Mouse (Mus musculus): ENCODE measurements around the gene Eppin. TPM values are rescaled to one million over a fixed set of nuclear protein-coding genes. Genes with fewer than 3 reads are reported as not detected.
"Not testable (repeated sequence)": the region's sequence is repeated elsewhere in the genome, so short reads cannot be mapped to it uniquely, and the experiment has no call there.

The Eppin gene
- total RNA-seq (2021) = not detected
- long read RNA-seq, experiment 1 = 0 reads
- long read RNA-seq, experiment 2 = 0 reads

DNA sequence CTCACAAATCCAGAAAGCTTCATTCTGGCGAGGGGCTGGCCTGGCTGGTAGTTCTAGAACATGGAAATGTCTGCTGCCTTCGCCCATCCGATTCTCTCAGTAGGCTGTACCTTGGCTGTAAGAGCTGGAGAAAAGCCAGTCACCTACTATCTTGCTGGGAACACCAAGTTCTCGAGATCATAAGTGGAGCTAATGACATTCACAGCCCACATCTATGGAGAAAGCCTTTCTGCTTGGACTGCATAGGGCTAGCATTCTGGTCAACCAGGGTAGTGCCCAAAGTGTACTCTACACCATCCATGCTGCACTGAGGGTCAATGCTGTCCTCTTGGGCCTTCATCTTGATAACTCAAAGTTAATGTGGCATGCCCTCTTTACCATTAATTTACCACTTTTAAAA is at the start of gene Eppin:
Gene Eppin, minus strand, starts transcription at position 101 of the 400 bp plus-strand sequence.
- DNase-seq = no peak
- intact Hi-C loops (cut with DNase I) = no loop called here

DNA sequence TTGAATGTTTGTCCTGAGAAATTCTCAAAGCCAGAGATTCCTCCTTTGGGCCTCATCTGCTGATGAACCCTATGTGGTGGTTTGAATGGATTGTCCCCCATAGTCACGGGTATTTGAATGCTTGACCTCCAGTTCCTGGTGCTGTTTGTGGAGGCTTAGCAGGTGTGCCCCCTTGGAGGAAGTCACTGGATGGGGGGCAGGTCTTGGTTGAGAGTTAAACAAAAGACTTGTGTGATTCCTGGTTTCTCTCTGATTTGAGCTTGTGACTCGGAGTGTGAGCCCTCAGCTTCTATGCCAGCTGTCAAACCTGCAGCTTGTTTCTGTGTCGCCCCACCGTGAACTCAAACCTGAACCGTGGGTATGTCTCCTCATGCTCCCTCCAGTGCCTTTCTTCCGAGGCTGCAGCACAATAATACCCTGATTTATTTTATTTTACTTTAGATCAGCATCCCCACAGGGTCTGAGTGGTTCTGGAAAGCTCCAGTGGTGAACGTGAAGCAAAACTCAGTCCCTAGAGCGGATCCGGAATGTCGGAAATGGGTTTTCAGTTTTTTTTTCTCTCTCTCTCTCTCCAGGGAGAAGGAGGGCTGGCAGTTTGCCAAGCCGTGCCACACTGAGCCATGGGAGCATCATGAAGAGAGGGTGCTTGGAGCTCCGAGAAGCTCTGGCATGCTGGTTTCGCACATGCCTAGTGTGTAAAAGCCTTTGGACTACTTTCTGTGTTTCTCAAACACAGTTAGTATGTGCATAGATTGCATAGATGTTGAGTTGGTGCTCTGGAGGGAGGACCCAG is 48.7 kb upstream of the Eppin start:
- DNase-seq = no peak
- intact Hi-C loops (cut with DNase I) = no loop called here

DNA sequence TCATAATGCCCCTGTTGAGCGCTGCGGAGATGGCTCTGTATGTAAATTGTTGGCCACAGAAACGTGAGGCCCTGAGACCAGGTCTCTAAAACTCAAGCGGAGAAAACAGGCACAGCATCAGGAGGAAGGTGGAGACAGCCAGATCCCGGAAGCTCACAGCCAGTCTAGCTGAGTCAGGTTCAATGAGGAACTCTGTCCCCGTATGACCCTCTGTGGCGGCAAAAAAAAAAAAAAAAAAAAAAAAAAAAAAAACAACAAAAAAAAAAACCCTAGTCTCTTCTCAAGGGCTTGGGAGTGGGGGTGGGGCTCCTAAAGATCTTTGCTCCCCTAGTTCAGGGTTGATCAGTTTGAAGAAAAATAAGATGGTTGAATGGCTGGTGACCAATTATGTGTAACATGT is 47.7 kb upstream of the Eppin start:
- intact Hi-C loops (cut with DNase I) = no loop called here

DNA sequence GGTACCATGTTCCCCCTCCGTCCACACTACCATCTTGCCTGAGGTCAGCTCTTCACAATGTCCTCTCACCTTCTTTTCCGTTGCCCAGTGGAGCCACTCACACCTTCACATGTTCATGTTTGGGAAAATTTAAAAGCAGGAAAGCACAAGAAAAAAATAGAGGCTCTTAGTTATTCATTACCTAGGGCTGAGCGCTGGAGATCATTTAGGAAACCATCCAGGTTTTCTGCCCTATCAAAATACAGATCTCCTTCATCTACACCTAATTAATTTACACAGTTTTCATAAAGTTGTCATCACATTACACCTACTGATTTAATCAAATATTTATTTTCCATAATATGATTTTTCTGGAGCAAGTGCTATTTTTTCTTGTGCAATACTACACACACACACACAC is 45.3 kb upstream of the Eppin start, which contains the start of gene Wfdc16:
Gene Wfdc16, minus strand, starts transcription at position 101 of the 400 bp plus-strand sequence.
- intact Hi-C loops (cut with DNase I) = no loop called here
- DNase-seq = no peak

More for the DNA sequence above, 47.7 kb upstream of the Eppin start:
- no peak for DNase-seq

DNA sequence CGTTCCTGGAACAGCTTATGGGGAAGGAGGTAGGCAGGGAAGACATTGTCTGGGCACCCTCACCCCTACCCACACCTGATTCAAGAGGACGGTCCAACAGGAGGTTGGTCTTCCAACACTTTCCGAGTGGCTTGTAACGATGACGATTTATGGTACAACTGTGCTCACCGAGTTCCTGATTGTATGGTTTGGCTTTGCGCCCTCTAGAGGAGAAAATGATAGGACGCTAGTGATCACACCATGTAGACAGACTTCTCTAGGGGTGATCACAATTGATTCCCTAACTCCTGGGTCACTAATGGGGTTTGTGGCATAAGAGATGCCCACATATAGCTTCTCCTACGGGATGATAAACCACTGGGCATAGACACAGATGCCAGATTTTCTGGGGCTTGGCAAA is 41.9 kb upstream of the Eppin start:
- no peak for DNase-seq
- intact Hi-C loops (cut with DNase I) = no loop called here

DNA sequence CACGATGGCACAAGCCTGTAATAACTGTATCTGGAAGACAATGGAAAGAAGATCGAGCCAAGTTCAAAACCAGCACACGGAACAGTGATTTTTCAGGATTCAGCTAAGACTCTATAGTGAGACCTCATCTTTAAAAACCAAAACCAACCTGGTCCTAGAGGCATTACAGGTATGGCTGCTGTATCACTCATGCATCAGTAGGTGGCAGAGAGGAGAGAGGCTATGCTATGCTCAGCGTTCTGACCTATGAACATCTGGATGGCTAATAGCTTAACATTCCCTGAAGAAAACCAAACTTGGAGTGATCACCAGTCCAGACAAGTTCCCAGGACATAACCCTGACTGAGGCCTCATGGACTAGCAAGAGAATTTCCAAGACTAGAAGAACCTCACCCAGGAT is 28.4 kb upstream of the Eppin start:
- DNase-seq = no peak
- intact Hi-C loops (cut with DNase I) = no loop called here

DNA sequence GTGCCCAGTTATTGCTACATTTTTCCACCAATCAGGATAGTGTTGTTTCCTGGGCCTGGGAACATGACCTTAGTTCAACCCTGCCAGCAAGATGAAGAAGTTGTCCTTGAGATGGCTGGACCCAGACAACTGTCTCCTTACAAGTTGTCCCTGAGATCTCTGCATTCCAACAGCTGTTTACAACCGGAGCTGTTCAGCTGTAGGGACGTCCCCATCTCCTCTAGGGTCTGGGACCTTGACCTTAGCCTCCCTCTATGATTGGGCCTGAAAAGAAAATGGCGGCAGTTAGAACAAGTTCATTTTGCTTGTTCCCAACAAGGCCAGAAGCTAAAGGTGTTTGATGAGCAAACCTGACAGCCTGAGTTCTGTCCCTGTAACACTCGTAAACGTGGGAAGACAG is 25.7 kb upstream of the Eppin start:
- DNase-seq = no peak
- intact Hi-C loops (cut with DNase I) = no loop called here

DNA sequence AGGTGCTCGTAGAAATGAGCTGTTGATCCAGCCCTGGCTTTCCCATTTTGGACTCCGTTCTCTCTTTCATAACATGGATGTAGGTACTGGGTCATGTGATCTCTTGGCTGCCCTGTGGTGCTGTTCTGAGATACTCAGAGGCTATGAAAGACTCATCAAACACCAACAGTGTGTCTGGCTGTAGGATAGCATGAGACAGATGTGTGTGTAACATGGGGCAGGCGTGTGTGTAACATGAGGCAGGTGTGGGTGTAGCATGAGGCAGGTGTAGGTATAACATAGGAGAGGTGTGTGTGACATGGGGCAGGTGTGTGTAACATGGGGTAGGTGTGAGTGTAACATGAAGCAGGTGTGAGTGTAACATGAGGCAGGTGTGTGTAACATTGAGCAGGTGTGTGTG is 22.0 kb upstream of the Eppin start:
- DNase-seq = no peak
- intact Hi-C loops (cut with DNase I) = no loop called here

DNA sequence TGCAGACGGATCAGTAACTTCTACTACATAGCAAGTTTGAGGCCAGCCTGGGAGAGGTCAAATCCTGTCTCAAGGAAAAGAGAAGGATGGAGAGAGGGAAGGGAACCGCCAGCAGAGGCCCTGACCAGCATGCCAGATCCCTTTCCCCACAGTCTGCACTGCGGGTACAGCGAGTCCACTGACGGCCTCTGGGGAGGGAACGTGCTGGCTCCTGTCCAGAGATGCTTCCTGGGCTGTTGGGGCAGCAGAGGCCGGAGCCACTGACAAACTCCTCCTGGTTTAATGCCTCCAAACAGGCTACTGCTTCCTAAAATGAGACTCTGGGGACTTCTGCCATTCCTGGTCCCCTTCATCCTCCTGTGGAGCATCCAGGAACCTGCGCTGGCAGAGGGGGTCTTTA is 20.1 kb upstream of the Eppin start, which contains the start of the genes Wfdc6b and Wfdc8:
Gene Wfdc6b, plus strand, starts transcription at position 52 of the 400 bp plus-strand sequence.
Gene Wfdc8, minus strand, starts transcription at position 156 of the 400 bp plus-strand sequence.
- peak; percentile 38 to 47 for DNase-seq
- intact Hi-C loops (cut with DNase I) = not testable (repeated sequence)

DNA sequence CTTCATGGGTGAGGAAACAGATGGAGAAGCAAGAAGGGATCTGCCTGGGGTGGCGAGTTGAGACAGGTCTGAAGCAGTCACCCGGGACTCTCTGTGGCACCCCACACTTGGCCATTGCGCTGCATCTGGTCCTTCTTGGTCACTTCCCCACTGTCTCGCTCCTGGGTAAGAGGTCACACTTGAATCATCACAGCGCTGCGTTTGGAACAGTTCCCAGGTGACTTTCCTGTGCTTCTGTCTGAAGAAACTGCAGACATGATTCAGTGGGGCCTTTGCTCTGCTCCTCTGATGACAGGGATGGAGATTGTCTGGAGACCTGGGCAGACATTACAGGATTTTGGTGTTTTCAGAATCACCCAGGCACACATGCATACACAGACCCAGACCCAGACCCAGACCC is 15.4 kb upstream of the Eppin start:
- DNase-seq = no peak
- intact Hi-C loops (cut with DNase I) = no loop called here

DNA sequence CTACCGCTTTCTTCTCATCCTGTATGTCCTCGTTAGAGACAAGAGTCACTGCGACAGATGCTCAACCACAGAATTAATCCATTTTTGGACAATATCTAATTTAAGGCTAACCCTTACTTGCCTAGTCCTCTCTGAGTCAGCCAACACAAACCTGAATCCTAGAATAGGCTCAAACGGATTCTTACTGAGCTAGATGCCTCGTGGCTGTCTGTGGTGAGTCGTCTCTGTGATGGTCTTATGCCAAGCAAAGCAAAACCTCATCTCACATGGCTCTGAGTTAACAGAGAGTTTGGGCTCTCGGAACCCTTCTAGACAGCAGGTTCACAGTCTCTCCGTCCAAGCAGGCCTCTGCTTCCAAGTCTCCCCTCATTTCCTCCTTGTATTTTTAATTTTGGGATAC is 11.0 kb upstream of the Eppin start:
- intact Hi-C loops (cut with DNase I) = no loop called here
- DNase-seq = no peak

DNA sequence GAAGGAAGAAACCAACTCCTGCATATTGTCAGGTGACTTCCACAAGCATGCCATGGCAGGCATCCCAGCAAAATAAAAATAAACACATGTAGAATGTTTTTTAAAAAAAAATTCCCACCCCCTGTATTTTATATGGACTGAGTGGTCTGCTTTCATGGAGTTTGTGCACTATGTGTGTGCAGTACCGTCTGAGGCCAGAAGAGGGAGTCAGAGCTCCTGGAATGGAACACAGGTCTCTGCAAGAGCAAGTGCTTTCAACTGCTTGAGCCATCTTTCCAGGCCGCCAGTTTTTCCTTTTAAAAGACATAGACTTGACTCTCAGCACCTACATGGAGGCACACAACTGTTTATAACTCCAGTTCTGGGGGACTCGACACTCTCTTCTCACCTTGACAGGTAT is 10.1 kb upstream of the Eppin start:
- DNase-seq = no peak
- intact Hi-C loops (cut with DNase I) = no loop called here

DNA sequence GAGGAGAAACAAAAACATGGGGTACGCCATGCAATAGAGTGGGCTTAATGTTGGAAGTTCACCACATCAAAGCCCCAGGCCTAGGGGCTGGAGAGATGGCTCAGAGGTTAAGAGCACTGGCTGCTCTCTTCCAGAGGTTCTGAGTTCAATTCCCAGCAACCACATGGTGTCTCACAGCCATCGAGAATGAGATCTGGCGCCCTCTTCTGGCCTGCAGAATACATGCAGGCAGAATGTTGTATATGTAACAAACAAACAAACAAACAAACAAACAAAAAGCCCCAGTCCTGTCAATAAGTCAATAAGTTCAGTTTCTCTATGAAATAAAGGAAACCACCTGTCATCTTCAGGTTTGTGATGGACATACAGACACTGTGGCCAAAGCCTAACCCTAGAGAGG is 6.8 kb upstream of the Eppin start:
- DNase-seq = no peak
- intact Hi-C loops (cut with DNase I) = no loop called here

DNA sequence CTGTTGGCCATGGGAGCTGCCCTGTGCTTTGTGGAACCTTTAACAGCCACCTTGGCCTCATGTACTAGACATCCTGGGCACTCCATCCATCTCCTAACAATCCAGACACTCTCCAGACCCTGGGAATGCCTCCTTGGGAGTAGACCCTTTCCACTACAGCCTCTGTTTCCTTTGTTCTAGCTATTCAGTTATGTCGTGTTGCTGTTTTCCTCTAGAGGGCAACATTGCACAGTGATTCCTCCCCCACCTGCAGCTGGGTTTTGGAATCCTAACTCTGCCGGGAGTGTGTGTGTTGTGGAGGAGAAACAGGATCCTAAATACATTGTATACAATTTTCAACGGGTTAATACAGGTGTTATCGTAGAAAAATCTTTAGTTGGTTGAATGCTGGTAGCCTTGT is 1.4 kb downstream of the Eppin start:
- intact Hi-C loops (cut with DNase I) = no loop called here
- DNase-seq = no peak

DNA sequence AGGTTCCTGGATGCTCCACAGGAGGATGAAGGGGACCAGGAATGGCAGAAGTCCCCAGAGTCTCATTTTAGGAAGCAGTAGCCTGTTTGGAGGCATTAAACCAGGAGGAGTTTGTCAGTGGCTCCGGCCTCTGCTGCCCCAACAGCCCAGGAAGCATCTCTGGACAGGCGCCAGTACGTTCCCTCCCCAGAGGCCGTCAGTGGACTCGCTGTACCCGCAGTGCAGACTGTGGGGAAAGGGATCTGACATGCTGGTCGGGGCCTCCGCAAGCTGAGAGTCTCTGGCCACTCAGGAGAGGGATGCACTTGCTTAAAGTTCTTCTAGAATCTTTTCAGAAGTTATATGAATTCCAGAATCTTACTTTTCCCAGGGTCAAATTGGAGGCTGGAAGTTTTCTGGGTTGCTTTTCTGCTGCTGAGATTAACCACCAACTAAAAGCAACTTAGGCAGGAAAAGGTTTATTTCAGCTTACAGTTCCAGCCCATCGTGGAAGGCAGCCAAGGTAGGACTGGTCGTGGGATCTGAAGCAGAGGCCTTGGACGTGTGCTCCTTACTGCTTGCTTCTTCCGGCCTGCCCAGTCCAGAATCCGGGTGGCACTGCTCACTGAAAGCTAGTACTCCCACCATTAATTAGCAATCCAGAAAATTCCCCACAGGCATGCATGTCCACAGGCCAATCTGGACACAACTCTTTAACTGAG is 8.2 kb downstream of the Eppin start, which contains the start of gene Wfdc6a:
Gene Wfdc6a, minus strand, starts transcription at position 423 of the 701 bp plus-strand sequence.
- DNase-seq = not testable (repeated sequence)

DNA sequence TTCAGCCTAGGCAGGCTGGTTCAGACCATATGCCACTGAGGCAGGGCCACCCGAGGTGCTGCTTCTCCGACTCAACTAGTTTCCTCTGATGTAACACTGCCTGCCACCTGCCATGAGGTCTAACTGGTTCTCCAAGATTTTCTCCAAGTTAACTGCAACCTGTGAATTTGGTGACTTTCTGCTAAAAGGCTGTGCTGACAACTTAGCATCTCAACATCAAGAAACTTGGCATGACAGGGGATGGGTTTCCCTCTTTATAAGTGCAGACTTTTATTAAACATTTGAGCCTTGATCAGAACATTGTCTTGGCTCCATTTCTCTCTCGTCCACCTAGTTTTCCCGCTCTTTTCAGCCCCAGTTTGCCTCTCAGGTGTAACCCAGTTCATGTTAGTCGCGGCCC is 20.0 kb downstream of the Eppin start, which contains the start of gene Spint3:
Gene Spint3, minus strand, starts transcription at position 101 of the 400 bp plus-strand sequence.
- DNase-seq; intact Hi-C loops (cut with DNase I): not testable (repeated sequence)

More for the DNA sequence above, 8.2 kb downstream of the Eppin start, which contains the start of gene Wfdc6a:
- intact Hi-C loops (cut with DNase I) = loop anchor here (5.0 kb wide), 1 partner anchor 142 kb away; no protein-coding TSS in a partner anchor

DNA sequence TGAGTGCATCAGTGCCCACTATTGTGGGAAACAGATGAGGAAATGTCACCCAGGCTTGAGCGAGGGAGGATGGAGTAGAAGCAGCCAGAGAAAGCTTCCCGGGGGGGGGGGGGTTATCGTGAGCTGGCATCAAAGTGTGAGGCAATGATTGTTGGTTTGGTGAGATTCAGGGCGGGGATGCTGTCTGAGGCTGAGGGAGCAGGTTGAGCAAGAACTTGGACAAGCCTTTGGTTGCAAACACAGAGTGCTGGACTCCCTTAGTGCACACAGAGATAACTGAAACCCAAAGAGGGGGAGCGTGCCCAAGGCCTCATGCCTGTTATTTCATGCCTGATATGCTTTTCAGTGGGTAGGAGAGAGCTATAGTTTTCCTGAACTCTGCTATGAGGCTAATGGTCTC is 25.9 kb downstream of the Eppin start:
- intact Hi-C loops (cut with DNase I) = no loop called here
- DNase-seq = no peak

DNA sequence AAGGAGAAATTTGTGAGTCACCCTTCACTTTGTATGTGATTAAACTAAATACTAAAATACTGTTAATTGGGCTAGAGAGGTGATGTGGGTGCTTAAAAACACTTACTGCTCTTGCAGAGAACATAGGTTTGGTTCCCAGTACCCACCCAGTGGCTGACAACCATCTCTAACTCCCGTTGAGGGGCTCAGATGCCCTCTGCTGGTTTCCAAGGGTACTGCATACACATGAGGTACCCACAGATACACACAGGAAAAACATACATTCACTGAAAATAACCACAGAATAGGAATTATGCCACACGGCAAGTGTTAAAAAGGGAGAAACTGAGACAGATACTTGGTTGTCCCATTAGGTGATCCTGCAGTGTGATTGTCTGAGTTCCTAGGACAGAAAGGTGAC is 26.4 kb downstream of the Eppin start:
- intact Hi-C loops (cut with DNase I) = no loop called here
- DNase-seq = no peak

DNA sequence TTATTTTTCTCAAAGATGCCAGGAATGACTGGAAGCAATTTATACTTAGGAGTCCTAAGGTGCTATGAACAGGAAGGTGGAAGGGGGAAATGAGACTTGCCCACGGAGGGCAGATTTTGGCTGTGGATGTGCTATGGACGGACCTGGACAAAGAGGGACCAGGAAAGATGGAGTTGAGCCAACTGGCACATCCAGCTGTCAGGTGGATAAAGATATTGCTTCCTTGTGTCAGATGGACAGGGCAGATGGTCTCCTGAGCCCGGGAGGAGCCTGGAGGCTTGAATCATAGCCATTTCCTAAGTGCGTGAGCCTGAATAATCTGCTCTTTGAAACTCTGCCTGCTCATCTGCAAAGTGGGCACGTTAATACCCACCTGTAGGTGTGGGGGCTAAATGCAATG is 29.0 kb downstream of the Eppin start:
- DNase-seq = no peak
- intact Hi-C loops (cut with DNase I) = no loop called here

DNA sequence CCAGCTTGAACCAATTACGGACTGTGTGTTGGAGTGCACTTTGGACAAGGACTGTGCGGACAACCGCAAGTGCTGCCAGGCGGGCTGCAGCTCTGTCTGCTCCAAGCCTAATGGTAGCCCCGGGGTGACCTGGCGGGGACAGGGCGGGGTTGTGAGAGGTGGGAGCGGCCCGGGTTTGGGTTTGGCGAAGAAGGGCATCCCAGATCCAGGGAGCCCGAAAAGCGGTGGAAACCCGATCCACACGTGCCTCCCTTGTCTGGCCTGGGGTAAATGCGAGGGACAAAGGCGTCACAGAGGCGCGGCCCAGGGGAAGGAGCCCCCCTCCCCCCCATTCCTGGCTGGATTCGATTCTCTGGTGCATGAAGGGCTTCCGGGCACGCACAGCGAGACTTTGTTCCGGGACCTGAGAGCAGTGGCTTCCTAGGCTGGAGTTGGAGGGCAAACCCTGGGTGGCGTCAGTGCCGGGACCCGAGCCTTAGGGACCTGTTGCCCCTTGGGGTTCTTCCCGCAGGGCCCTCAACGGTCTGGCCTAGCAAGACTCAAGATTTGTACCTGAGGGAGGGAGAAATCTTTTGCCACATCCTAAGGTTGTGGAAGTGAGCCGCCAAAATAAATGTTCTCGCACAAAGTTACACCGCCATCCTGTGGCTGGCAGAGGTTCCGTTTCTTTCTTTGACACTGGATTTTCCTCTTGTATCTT is 29.9 kb downstream of the Eppin start:
- DNase-seq = no peak
- intact Hi-C loops (cut with DNase I) = no loop called here

Measured in gastrocnemius, postnatal 36 days (tissue).